Mouse (Mus musculus) limb, embryonic 14.5 days (tissue): Measurements from ENCODE around the gene Brap. TPM values are rescaled to one million over a fixed set of nuclear protein-coding genes. Genes with fewer than 3 reads are reported as not detected.
A peak's percentile ranks its signal among the peaks of the same experiment; 100 is the strongest.
"Not testable (repeated sequence)": the region's sequence is repeated elsewhere in the genome, so short reads cannot be mapped to it uniquely, and the experiment has no call there.

Source experiments
- ATAC-seq: fragments of 200-750 bp; cut with Nextera tagmentation; 2 replicates; pipeline ENCODE4 v1.8.0; 2017; ENCODE audit warnings: low read depth, moderate number of reproducible peaks, moderate TSS enrichment; ENCODE audit not compliant: low FRiP score
- DNase-seq: peaks from one replicate; pipeline ENCODE4 v3.0.0-alpha.2; 2015; ENCODE audit warnings: low spot score
- H3K27ac ChIP-seq: fragments of 300-500 bp; sonication (generic); replicated peaks from 2 replicates; pipeline ENCODE4 v1.5.1; 2014; ENCODE audit warnings: low read depth, mild to moderate bottlenecking, low read length, moderate library complexity, mixed read lengths
- H3K27me3 ChIP-seq: fragments of 300-500 bp; sonication (generic); 2 replicates; pipeline ENCODE4 v1.6.1; 2014; ENCODE audit warnings: low read length, mixed read lengths; ENCODE audit not compliant: control insufficient read depth, insufficient read depth
- H3K36me3 ChIP-seq: fragments of 300-500 bp; sonication (generic); 2 replicates; pipeline ENCODE4 v1.6.1; 2014; ENCODE audit warnings: mild to moderate bottlenecking, low read length, moderate library complexity, mixed read lengths; ENCODE audit not compliant: control insufficient read depth, insufficient read depth
- H3K4me1 ChIP-seq: fragments of 300-500 bp; sonication (generic); 2 replicates; pipeline ENCODE4 v1.6.1; 2014; ENCODE audit warnings: antibody characterized with exemption, low read length, mixed read lengths; ENCODE audit not compliant: control insufficient read depth, insufficient read depth
- H3K4me2 ChIP-seq: fragments of 300-500 bp; sonication (generic); replicated peaks from 2 replicates; pipeline ENCODE4 v1.6.1; 2014; ENCODE audit warnings: low read depth, mild to moderate bottlenecking, low read length, moderate library complexity; ENCODE audit not compliant: severe bottlenecking
- H3K4me3 ChIP-seq: fragments of 300-500 bp; sonication (generic); replicated peaks from 2 replicates; pipeline ENCODE4 v1.5.1; 2014; ENCODE audit warnings: low read length
- H3K9ac ChIP-seq: fragments of 300-500 bp; sonication (generic); 2 replicates; pipeline ENCODE4 v1.6.1; 2014; ENCODE audit warnings: mild to moderate bottlenecking, low read depth, low read length, moderate library complexity; ENCODE audit not compliant: severe bottlenecking
- H3K9me3 ChIP-seq: fragments of 300-500 bp; sonication (generic); 2 replicates; pipeline ENCODE4 v1.6.1; 2016; ENCODE audit warnings: low read length; ENCODE audit not compliant: control insufficient read depth
- POLR2A ChIP-seq: fragments of 200-500 bp; IDR thresholded peaks from 2 replicates; pipeline ENCODE4 v1.8.0; 2012; ENCODE audit warnings: inconsistent platforms, mild to moderate bottlenecking, moderate library complexity, borderline replicate concordance; ENCODE audit not compliant: insufficient read depth, insufficient read length; ENCODE audit errors: extremely low read depth
- WGBS: fragments of 180-500 bp; shearing (Covaris S2); extraction: QIAGEN DNeasy Blood & Tissue Kit; methylation state at CpG from one replicate; pipeline ENCODE4 v1.1.7; 2014; 5-methylcytosine and 5-hydroxymethylcytosine counted together
- polyA plus RNA-seq, 2 experiments: library from polyadenylated mRNA; depleted of rRNA in 1 of 2; stranded (reverse) in 1 of 2; unstranded in 1 of 2; fragments of >200 nt; fragmentation: Nextera tagmentation in 1 of 2; extraction: Ambion mirVana in 1 of 2; gene quantifications; 2 replicates each; pipeline versions ENCODE4 v1.2.1 to v1.2.3; 2012 to 2014

Gene Brap
- polyA plus RNA-seq (2012; rRNA removed) (26.1 and 28.2 TPM in 2 replicates), polyA plus RNA-seq (2014; fragmentation: Nextera tagmentation; extraction: Ambion mirVana) (44.6 and 52.7 TPM in 2 replicates)

- Histone ChIP-seq H3K4me1 (peaks cover 12% of the 10 kb centered on the region), H3K9ac (peak within 1 kb of the TSS; percentile 84), H3K36me3 (peaks cover 35% of the 10 kb centered on the region), H3K4me2 (peak within 1 kb of the TSS; percentile 91), H3K9me3 (no peaks in the 10 kb centered on the region), H3K4me3 (peak within 1 kb of the TSS; percentile 93), H3K27ac (peak within 1 kb of the TSS; percentile 9; the same call in 1 of the 2 replicates), H3K27me3 (no peaks in the 10 kb centered on the region)
- 2% methylated on average over 63 of the region's 85 CpGs for WGBS
- ATAC-seq (peak; percentile 88), DNase-seq (peak; percentile 85)
- 0 out of 2 replicates have a peak, but pooled peaks have one; percentile 50 for TF ChIP-seq POLR2A
Measured at GRCm38 (mm10) chr5:121660059-121660896, at the start of gene Brap, which contains the start of gene Acad10. Gene Brap, plus strand, starts transcription at chr5:121660563. Gene Acad10, minus strand, starts transcription at chr5:121660514.

- DNase-seq (no peak), ATAC-seq (no peak)
- H3K4me1 ChIP-seq = no peaks in the 10 kb centered on the region
- H3K9me3 ChIP-seq = no peaks in the 10 kb centered on the region
- TF ChIP-seq POLR2A = no peak
- no peak overlapping the region for H3K4me3 ChIP-seq
- H3K36me3 ChIP-seq = no peaks in the 10 kb centered on the region
- 84% methylated on average over 6 of the region's 6 CpGs for WGBS
- H3K27me3 ChIP-seq = no peaks in the 10 kb centered on the region
- H3K27ac ChIP-seq = no peak overlapping the region
- H3K4me2 ChIP-seq = no peak overlapping the region
- H3K9ac ChIP-seq = no peak overlapping the region
Measured at GRCm38 (mm10) chr5:121612036-121612435, 48.3 kb upstream of the Brap start.

- not testable (repeated sequence) for H3K4me3 ChIP-seq, H3K4me2 ChIP-seq, ATAC-seq, H3K27me3 ChIP-seq, H3K4me1 ChIP-seq, H3K36me3 ChIP-seq, H3K27ac ChIP-seq, H3K9ac ChIP-seq, DNase-seq, H3K9me3 ChIP-seq
- WGBS = 85% methylated on average over 3 of the region's 3 CpGs
Measured at GRCm38 (mm10) chr5:121614921-121615320, 45.4 kb upstream of the Brap start.

GRCm38 (mm10) chr5:121618592-121619513 is 41.5 kb upstream of the Brap start, which contains the start of gene Acad12:
Gene Acad12, minus strand, starts transcription at chr5:121618938.
- no peaks in the 10 kb centered on the region for H3K27me3 ChIP-seq
- no peaks in the 10 kb centered on the region for H3K36me3 ChIP-seq
- peak; percentile 84 for ATAC-seq
- under 1% methylated on average over 47 of the region's 58 CpGs for WGBS
- H3K27ac ChIP-seq = peak within 1 kb of the TSS; percentile 55
- peak within 1 kb of the TSS; percentile 80 for H3K4me3 ChIP-seq
- peak within 1 kb of the TSS; percentile 81 for H3K9ac ChIP-seq
- H3K4me1 ChIP-seq = peaks cover 6% of the 10 kb centered on the region
- H3K4me2 ChIP-seq = peak within 1 kb of the TSS; percentile 64
- peak; percentile 77 for DNase-seq
- H3K9me3 ChIP-seq = no peaks in the 10 kb centered on the region
- TF ChIP-seq POLR2A = peak; percentile 89; the same call in 1 of the 2 replicates

GRCm38 (mm10) chr5:121621102-121621501 is 39.3 kb upstream of the Brap start:
- no peak for ATAC-seq

More at GRCm38 (mm10) chr5:121621102-121621501, 39.3 kb upstream of the Brap start:
- no peak overlapping the region for H3K27ac ChIP-seq
- no peaks in the 10 kb centered on the region for H3K27me3 ChIP-seq
- TF ChIP-seq POLR2A = no peak
- H3K4me1 ChIP-seq = peaks cover 6% of the 10 kb centered on the region
- 94% methylated on average over 5 of the region's 5 CpGs for WGBS
- DNase-seq = no peak
- H3K9ac ChIP-seq = no peak overlapping the region
- no peak overlapping the region for H3K4me2 ChIP-seq
- no peak overlapping the region for H3K4me3 ChIP-seq
- H3K36me3 ChIP-seq = no peaks in the 10 kb centered on the region
- no peaks in the 10 kb centered on the region for H3K9me3 ChIP-seq
